Mouse (Mus musculus) limb, embryonic 15.5 days (tissue): ENCODE results near the gene Ppm1m. TPM values are rescaled to one million over a fixed set of nuclear protein-coding genes. Genes with fewer than 3 reads are reported as not detected.
"Not testable (repeated sequence)": the region's sequence is repeated elsewhere in the genome, so short reads cannot be mapped to it uniquely, and the experiment has no call there.

Source experiments
- ATAC-seq: fragments of 200-750 bp; cut with Nextera tagmentation; 2 replicates; pipeline ENCODE4 v1.8.0; 2017; ENCODE audit warnings: low read depth, moderate TSS enrichment; ENCODE audit not compliant: insufficient number of reproducible peaks, low FRiP score, low TSS enrichment
- H3K27ac ChIP-seq: fragments of 300-500 bp; sonication (generic); 2 replicates; pipeline ENCODE4 v1.5.1; 2015; ENCODE audit warnings: moderate library complexity, mild to moderate bottlenecking, inconsistent platforms
- H3K27me3 ChIP-seq: fragments of 300-500 bp; sonication (generic); 2 replicates; pipeline ENCODE4 v1.6.1; 2015; ENCODE audit warnings: inconsistent platforms
- H3K36me3 ChIP-seq: fragments of 300-500 bp; sonication (generic); 2 replicates; pipeline ENCODE4 v1.6.1; 2015; ENCODE audit warnings: inconsistent platforms
- H3K4me1 ChIP-seq: fragments of 300-500 bp; sonication (generic); 2 replicates; pipeline ENCODE4 v1.6.1; 2015; ENCODE audit warnings: inconsistent platforms
- H3K4me2 ChIP-seq: fragments of 300-500 bp; sonication (generic); 2 replicates; pipeline ENCODE4 v1.6.1; 2015; ENCODE audit warnings: mild to moderate bottlenecking, inconsistent platforms
- H3K4me3 ChIP-seq: fragments of 300-500 bp; sonication (generic); 2 replicates; pipeline ENCODE4 v1.5.1; 2015; ENCODE audit warnings: mild to moderate bottlenecking, inconsistent platforms
- H3K9ac ChIP-seq: fragments of 300-500 bp; sonication (generic); 2 replicates; pipeline ENCODE4 v1.6.1; 2015; ENCODE audit warnings: inconsistent platforms
- H3K9me3 ChIP-seq: fragments of 300-500 bp; sonication (generic); 2 replicates; pipeline ENCODE4 v1.6.1; 2016; ENCODE audit warnings: inconsistent platforms
- WGBS: fragments of 180-500 bp; shearing (Covaris S2); methylation state at CpG from one replicate; pipeline ENCODE4 v1.1.7; 2015; 5-methylcytosine and 5-hydroxymethylcytosine counted together
- polyA plus RNA-seq: library from polyadenylated mRNA; unstranded; fragments of >200 nt; fragmentation: Nextera tagmentation; extraction: Ambion mirVana; gene quantifications from 2 replicates; pipeline ENCODE4 v1.2.1, GENCODE M21; 2015

Gene Ppm1m
- polyA plus RNA-seq, 1 experiment from 2014 or later: 48.6 TPM

DNA sequence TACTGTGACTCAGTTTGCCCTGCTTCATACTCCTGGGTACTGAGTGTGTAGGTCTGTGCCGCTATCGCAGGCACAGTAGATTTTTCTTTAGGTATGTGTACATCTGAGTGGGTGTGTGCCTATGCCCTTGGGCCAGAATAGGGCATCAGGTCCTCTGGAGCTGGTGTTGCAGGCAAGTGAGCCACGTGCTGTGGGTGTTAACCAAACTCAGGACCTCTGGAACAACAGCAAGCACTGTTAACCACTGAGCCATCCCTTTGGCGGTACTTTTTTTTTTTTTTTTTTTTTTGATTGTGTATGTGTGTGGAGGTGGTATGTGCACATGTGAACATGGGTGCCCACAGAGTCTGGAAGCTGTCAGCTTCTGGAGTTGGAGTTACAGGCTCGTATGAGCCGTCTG lies 21.7 kb downstream of the Ppm1m start:
- Histone ChIP-seq H3K4me3 (no peak overlapping the region), H3K27ac (no peak overlapping the region), H3K27me3 (no peaks in the 10 kb centered on the region), H3K9me3 (no peaks in the 10 kb centered on the region), H3K9ac (no peak overlapping the region), H3K4me1 (peaks cover 31% of the 10 kb centered on the region), H3K4me2 (no peak overlapping the region), H3K36me3 (peaks cover 54% of the 10 kb centered on the region)
- no peak for ATAC-seq
- WGBS: 80% methylated on average over 6 of the region's 6 CpGs

- 37% methylated on average over 5 of the region's 5 CpGs for WGBS
- H3K27me3 ChIP-seq: no peaks in the 10 kb centered on the region
- ATAC-seq: no peak
- H3K4me2 ChIP-seq: no peak overlapping the region
- no peak overlapping the region for H3K9ac ChIP-seq
- no peak overlapping the region for H3K27ac ChIP-seq
- H3K4me3 ChIP-seq: no peak overlapping the region
- H3K9me3 ChIP-seq: no peaks in the 10 kb centered on the region
- H3K4me1 ChIP-seq: peaks cover 31% of the 10 kb centered on the region
- H3K36me3 ChIP-seq: peaks cover 44% of the 10 kb centered on the region
Measured at GRCm38 (mm10) chr9:106176769-106177168, 22.8 kb downstream of the Ppm1m start.

- ATAC-seq: no peak
- Histone ChIP-seq H3K4me2 (no peak overlapping the region), H3K4me1 (peaks cover 31% of the 10 kb centered on the region), H3K4me3 (no peak overlapping the region), H3K27ac (no peak overlapping the region), H3K9me3 (no peaks in the 10 kb centered on the region), H3K36me3 (peaks cover 33% of the 10 kb centered on the region), H3K27me3 (no peaks in the 10 kb centered on the region), H3K9ac (no peak overlapping the region)
- 54% methylated on average over 3 of the region's 3 CpGs for WGBS
Measured at GRCm38 (mm10) chr9:106175552-106176200, 23.9 kb downstream of the Ppm1m start.

DNA sequence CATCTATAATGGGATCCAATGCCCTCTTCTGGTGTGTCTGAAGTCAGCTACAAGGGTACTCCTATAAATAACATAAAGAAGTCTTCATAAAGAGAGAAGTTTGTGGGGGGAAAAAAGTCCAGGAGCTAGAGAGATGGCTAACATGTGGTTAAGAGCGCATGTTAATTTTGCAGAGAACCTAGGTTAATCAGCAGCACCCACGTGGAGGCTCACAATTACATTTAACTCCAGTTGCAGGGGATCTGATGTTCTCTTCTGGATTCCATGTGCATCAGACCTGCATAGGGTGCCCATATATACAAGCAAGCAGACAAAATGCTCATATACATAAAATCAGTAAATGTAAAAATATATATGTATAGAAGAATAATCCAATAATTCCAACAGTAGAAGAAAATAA lies 26.2 kb downstream of the Ppm1m start:
- Histone ChIP-seq H3K4me2 (peak overlapping the region; percentile 59), H3K27ac (no peak overlapping the region), H3K9ac (no peak overlapping the region), H3K27me3 (no peaks in the 10 kb centered on the region), H3K9me3 (no peaks in the 10 kb centered on the region), H3K4me3 (peak overlapping the region; percentile 92), H3K4me1 (peaks cover 39% of the 10 kb centered on the region), H3K36me3 (peaks cover 19% of the 10 kb centered on the region)
- ATAC-seq: no peak
- 52% methylated on average over 2 of the region's 2 CpGs for WGBS

GRCm38 (mm10) chr9:106172527-106172926 lies 27.0 kb downstream of the Ppm1m start:
- peaks cover 39% of the 10 kb centered on the region for H3K4me1 ChIP-seq

DNA sequence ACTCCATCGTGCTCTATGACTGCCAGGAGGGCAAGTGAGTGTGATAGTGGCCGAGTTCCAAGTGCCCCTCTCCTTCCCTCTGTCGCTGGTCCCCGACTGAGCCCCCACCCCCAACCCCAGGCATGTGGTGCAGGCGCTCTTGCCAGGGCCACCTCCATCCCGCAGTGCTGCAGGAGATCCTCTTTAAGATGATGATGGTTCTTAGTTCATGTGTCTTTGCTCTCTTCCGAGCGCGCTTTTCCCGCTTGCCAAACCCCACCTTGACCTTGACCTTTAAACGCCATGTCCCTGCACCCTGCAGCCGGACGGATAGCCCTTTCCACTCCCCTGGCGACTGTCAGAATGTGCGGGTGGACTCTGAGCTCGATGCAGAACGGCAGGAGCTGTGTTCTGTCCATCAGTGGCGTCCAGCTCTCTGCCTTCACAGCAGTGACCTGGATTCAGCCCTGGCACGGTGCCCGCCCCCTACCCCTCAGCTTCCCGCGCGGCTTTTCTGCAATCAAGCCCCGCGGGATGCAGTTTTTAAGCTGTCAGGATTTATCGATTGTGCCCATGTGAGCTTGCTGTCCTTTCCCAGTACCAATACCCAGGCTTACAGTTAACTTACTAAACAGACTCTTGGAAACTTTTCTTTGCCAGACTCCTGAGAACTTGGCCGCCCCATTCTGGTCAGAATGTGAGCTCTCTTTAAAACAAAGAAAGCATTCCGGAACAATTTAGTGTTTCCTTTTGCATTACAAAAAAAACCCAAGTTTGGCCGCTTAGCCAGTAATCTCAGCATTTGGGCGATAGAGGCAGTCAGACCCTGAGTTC lies 28.0 kb downstream of the Ppm1m start:
- H3K27me3 ChIP-seq: no peaks in the 10 kb centered on the region
- peaks cover 39% of the 10 kb centered on the region for H3K4me1 ChIP-seq
- under 1% methylated on average over 30 of the region's 30 CpGs for WGBS
- H3K27ac ChIP-seq: peak overlapping the region; percentile 98
- no peaks in the 10 kb centered on the region for H3K9me3 ChIP-seq
- peak; percentile 22; the same call in 1 of the 2 replicates for ATAC-seq
- peaks cover 3% of the 10 kb centered on the region; the same call in 1 of the 2 replicates for H3K36me3 ChIP-seq
- peak overlapping the region; percentile 59 for H3K4me2 ChIP-seq
- H3K4me3 ChIP-seq: peak overlapping the region; percentile 92
- peak overlapping the region; percentile 82 for H3K9ac ChIP-seq

More at GRCm38 (mm10) chr9:106172527-106172926, 27.0 kb downstream of the Ppm1m start:
- Histone ChIP-seq H3K4me2 (peak overlapping the region; percentile 59), H3K36me3 (peaks cover 11% of the 10 kb centered on the region), H3K4me3 (peak overlapping the region; percentile 92), H3K9ac (peak overlapping the region; percentile 82; the same call in 1 of the 2 replicates), H3K27ac (no peak overlapping the region), H3K27me3 (no peaks in the 10 kb centered on the region), H3K9me3 (no peaks in the 10 kb centered on the region)
- 10% methylated on average over 3 of the region's 3 CpGs for WGBS
- no peak for ATAC-seq

DNA sequence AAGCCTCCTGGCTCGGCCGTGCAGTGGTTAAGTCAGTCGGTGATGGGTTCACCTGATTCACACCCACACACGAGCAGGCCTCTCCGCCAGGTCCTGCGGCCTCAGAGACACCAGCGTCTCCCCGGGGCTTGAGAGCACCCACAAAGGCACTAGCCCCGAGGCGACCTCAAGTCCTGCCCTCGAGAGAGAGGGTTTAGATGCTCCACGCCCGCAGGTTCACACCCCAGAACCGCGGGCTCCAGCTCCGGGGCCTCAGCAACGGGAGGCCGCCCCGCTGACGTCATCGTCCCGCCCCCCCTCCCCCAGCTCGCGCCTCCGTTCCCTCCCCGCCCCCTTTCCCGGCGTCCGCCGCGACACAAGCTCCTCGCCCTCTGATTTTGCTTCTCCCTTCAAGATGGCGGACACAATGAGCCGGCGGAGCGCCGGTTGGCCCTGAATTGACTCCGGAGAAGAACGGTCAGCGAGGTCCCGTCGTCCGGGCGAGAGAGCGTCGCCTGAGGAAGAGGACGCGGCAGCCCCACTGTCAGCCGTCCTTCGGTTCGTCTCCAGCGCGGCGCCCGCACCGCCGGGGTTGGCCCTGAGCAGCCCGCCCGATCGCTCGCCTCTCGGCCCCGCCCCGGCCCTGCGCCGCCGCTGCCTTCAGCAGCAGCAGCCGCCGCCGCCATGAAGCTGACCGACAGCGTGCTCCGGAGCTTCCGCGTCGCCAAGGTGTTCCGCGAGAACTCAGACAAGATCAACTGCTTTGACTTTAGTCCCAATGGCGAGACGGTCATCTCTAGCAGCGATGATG lies 28.8 kb downstream of the Ppm1m start, which contains the start of gene Wdr82:
Wdr82 (plus strand) TSS at position 373 of the 790 bp plus-strand sequence.
- peak within 1 kb of the TSS; percentile 79 for H3K4me2 ChIP-seq
- ATAC-seq: peak; percentile 91
- WGBS: under 1% methylated on average over 80 of the region's 81 CpGs

DNA sequence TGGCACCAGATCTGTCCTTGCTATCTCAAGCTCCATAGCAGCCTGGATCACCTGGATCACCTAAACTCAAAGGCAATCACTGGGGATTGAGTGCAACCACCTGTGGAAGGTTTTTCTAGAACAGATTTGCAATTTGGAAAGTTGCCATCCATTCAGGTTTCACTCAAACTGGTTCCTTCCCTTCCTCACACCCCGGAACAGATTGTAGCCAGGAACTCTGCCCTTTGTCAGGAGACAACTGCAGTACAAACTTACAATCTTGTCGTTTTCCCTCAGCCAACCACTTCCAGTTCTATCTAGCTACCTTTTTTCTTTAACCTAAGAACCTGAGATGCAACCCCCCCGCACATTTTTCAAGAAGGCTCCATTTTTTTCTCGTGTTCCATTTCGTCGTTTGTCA lies 29.6 kb downstream of the Ppm1m start:
- peaks cover 26% of the 10 kb centered on the region for H3K4me1 ChIP-seq
- H3K4me3 ChIP-seq: peak overlapping the region; percentile 92
- H3K27ac ChIP-seq: peak overlapping the region; percentile 98; the same call in 1 of the 2 replicates
- no peaks in the 10 kb centered on the region for H3K9me3 ChIP-seq
- H3K4me2 ChIP-seq: peak overlapping the region; percentile 79
- H3K36me3 ChIP-seq: no peaks in the 10 kb centered on the region
- no peaks in the 10 kb centered on the region for H3K27me3 ChIP-seq
- no peak for ATAC-seq
- H3K9ac ChIP-seq: no peak overlapping the region
- 25% methylated on average over 6 of the region's 6 CpGs for WGBS

More for the DNA sequence above, 28.8 kb downstream of the Ppm1m start, which contains the start of gene Wdr82:
- Histone ChIP-seq H3K36me3 (no peaks in the 10 kb centered on the region), H3K9me3 (no peaks in the 10 kb centered on the region), H3K4me3 (peak within 1 kb of the TSS; percentile 92), H3K4me1 (peaks cover 33% of the 10 kb centered on the region), H3K27ac (peak within 1 kb of the TSS; percentile 98), H3K27me3 (no peaks in the 10 kb centered on the region), H3K9ac (peak within 1 kb of the TSS; percentile 82)

GRCm38 (mm10) chr9:106169006-106169405 lies 30.5 kb downstream of the Ppm1m start:
- H3K27ac ChIP-seq, H3K27me3 ChIP-seq, H3K4me2 ChIP-seq, H3K4me3 ChIP-seq, H3K9me3 ChIP-seq, H3K9ac ChIP-seq, H3K36me3 ChIP-seq, ATAC-seq: not testable (repeated sequence)
- 83% methylated on average over 1 of the region's 1 CpGs for WGBS
- H3K4me1 ChIP-seq: peaks cover 19% of the 10 kb centered on the region

GRCm38 (mm10) chr9:106167703-106168102 lies 31.8 kb downstream of the Ppm1m start:
- H3K4me2 ChIP-seq: no peak overlapping the region
- no peak overlapping the region for H3K4me3 ChIP-seq
- H3K4me1 ChIP-seq: peaks cover 8% of the 10 kb centered on the region; the same call in 1 of the 2 replicates
- H3K9me3 ChIP-seq: no peaks in the 10 kb centered on the region
- H3K27me3 ChIP-seq: 0 out of 2 replicates have a peak, but pooled peaks cover 3% of the 10 kb centered on the region
- ATAC-seq: no peak
- no peaks in the 10 kb centered on the region for H3K36me3 ChIP-seq
- H3K27ac ChIP-seq: no peak overlapping the region
- 27% methylated on average over 1 of the region's 1 CpGs for WGBS
- no peak overlapping the region for H3K9ac ChIP-seq

DNA sequence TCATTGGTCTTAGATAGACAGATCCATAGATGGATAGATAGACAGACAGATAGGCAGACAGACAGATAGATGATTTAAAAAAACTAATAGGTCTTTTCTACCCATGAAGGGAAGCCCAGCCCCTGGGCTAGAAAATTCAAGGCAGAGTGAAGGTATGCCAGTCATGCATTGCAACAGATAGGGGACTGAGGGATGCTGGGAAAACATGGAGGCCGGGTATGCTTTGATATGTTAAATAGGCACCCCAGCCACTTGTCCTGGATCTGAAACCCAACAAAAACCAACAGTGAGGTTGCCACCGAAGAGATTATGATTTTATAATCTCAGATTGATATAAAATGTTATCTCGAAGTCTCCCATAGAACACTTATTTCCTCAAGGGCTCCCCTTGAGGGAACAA lies 32.3 kb downstream of the Ppm1m start:
- H3K27me3 ChIP-seq: 0 out of 2 replicates have a peak, but pooled peaks cover 3% of the 10 kb centered on the region
- no peak for ATAC-seq
- H3K9me3 ChIP-seq: no peaks in the 10 kb centered on the region
- peaks cover 8% of the 10 kb centered on the region; the same call in 1 of the 2 replicates for H3K4me1 ChIP-seq
- WGBS: 71% methylated on average over 3 of the region's 3 CpGs
- H3K27ac ChIP-seq: no peak overlapping the region
- H3K9ac ChIP-seq: no peak overlapping the region
- H3K4me2 ChIP-seq: no peak overlapping the region
- no peaks in the 10 kb centered on the region for H3K36me3 ChIP-seq
- no peak overlapping the region for H3K4me3 ChIP-seq
